Mouse (Mus musculus): Measurements from ENCODE around the gene Smco3.
"Not testable (repeated sequence)": the region's sequence is repeated elsewhere in the genome, so short reads cannot be mapped to it uniquely, and the experiment has no call there.

The Smco3 gene

DNA sequence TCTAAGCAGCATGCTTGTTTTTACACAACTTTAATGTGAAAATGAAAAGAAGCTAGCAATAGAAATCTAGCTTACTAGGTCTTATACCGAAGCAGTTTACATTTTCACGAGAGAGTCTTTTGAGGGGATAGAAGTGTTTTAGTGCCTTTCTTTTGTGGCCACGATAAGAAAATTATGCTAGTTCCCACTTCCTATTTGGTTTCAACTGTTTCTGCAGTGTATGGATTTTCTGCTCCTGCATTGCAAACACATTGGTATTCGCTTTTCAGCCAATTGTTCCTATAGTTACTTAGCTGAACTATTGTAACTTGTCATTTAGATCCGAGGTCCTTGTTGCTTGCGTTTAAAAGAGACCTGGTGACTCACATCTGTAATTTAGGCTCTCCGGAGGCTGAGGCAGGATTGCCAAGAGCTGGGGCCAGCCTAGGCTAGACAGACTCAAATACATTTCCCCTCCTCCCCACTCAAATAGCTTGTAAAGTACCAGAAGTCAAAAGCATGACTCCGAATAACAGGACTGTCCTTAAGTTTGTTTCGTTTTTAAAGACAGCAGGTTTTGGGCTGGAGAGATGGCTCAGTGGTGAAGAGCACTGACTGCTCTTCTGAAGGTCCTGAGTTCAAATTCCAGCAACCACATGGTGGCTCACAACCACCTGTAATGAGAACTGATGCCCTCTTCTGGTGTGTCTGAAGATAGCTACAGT lies 30.4 kb downstream of the Smco3 start:
- no peak for DNase-seq

DNA sequence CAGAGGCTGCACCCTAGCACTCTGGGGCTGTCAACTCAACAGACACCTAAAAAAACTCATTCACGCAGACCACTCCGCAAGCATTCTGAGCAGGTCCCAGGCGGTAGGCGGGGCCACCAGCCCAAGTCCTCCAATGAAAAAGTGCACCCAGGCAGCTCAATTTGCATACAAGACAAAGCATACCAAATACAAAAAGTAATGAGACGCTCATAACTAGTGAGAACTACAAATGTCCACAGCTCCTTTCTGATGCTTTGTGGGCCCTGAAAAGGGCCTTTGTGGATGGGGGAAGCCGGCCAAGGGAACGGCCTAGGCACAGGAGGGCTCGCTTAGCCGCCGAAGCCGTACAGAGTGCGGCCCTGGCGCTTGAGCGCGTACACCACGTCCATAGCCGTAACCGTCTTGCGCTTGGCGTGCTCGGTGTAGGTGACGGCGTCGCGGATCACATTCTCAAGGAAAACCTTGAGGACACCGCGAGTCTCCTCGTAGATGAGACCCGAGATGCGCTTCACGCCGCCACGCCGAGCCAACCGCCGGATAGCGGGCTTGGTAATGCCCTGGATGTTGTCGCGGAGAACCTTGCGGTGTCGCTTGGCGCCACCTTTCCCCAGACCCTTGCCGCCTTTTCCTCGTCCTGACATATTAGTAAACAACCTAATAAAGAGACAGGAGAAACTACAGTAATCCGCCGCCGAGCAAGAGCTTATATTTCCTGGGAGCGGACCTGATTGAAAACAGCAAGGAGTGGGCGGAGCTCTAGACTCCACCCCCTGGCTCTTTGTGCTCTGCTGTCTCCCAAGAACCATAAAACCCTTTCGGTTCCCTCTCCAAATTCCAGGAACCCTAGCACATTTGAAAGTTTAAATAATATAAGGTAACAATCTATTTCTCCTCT lies 31.3 kb downstream of the Smco3 start, which contains the start of gene Hist4h4:
TSS of gene Hist4h4 (minus strand) at position 677 of the 895 bp plus-strand sequence.
- DNase-seq: peak; percentile 98

GRCm38 (mm10) chr6:136803093-136803738 lies 32.0 kb downstream of the Smco3 start:
- no peak for DNase-seq

DNA sequence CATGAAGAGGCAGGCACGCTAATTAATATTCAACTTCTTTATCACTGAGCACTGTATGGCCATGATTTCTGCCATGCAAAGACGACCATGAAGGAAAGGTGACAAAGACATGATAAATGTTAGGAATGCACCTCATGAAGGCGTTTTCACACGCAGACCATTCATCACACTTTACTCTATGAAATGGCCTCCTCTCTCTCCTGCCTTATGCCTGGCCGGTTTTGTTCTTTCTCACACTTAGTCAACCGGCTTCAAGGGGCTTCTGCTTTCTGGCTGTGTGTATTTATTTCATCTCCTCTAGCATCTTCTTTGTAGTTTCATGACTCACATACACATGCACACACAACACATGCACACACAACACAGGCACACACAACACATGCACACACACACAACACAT lies 34.0 kb downstream of the Smco3 start:
- no peak for DNase-seq

- no peak for DNase-seq
These were observed 34.5 kb downstream of the Smco3 start for GRCm38 (mm10) chr6:136800710-136801109.

GRCm38 (mm10) chr6:136797874-136798693 lies 37.2 kb downstream of the Smco3 start:
- DNase-seq: not testable (repeated sequence)

DNA sequence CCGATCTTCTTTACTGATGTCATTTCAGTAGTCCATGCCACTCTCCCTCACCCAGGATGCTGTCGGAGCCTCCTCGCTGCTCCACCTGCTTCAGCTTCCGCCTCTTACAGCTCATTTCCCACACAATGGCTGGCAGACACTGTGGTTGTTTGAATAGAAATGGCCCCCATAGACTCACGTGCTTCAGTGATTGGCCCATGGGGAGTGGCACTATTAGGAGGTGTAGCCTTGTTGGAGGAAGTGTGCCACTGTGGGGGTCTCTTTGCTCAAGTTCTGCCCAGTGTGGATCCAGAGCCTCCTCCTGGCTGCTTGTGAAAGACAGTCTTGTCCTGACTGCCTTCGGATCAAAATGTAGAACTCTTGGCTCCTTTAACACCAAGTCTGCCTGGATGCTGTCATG lies 39.4 kb downstream of the Smco3 start:
- DNase-seq: no peak

DNA sequence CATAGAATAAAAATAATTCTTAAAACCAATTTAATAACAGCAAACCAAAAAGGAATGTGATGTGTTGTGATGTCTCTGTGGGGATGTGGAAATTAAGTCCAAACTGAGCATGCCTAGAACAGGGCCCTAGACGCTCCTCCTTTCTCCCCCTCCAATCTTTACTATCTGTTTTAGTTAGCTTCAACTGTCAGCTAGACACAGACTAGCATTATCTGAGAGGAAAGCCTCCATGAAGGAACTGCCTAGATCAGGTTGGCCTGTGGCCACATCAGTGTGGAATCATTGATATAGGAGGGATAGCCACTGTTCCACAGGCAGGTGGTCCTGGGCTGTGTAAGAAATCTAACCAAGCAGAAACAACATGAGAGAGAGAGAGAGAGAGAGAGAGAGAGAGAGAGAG lies 40.1 kb downstream of the Smco3 start:
- DNase-seq: no peak

DNA sequence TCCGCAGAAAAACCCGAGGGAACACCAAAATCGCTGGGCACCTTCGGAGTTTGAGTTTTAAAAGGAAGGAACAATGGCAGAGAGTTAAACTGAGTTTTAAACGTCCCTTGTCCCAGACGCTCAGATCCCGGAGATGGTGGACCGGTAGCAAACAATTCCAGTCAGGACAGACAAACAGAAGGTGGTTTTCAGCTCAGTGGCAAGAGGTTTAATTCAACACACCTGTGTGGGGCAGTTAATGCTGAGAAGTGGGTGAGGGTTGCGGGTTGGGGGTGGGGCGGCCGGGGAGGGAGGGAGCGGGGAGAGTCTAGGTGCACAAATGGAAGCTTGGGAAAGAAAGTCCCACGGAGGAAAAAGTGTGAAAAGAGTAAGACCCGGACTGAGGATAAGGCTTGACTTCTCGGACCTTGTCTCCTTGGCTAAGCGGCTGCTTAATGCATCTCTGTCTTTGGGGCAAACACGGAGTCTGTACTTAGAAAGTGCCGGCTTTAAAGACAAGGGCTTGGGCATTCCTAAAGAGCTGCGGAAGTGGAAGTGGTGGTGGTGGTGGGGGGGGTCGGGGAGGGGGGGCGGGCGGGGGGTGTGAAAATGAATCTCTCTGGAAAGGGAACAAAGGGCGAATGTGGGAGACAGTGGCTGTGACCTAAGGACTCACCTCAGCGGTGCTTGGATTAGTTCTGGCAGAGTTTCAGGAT lies 41.3 kb downstream of the Smco3 start:
- DNase-seq: no peak

- DNase-seq: no peak
These were observed 42.1 kb downstream of the Smco3 start for GRCm38 (mm10) chr6:136792884-136793758.

GRCm38 (mm10) chr6:136789391-136789971 lies 45.8 kb downstream of the Smco3 start:
- peak; percentile 57 for DNase-seq

- no peak for DNase-seq
These were observed 52.5 kb downstream of the Smco3 start for GRCm38 (mm10) chr6:136782761-136783160.

- DNase-seq: no peak
These were observed 53.1 kb downstream of the Smco3 start for GRCm38 (mm10) chr6:136782146-136782545.

GRCm38 (mm10) chr6:136781377-136781986 lies 53.8 kb downstream of the Smco3 start, which contains the start of gene Gucy2c:
Gene Gucy2c (minus strand): TSS chr6:136781765.
- DNase-seq: no peak
